Mouse (Mus musculus): ENCODE measurements around the gene Hykk. TPM values are rescaled to one million over a fixed set of nuclear protein-coding genes. Genes with fewer than 3 reads are reported as not detected.
"Not testable (repeated sequence)": the region's sequence is repeated elsewhere in the genome, so short reads cannot be mapped to it uniquely, and the experiment has no call there.

The Hykk gene
- polyA plus RNA-seq, 1 experiment from 2014 or later, result 0.27 TPM

DNA sequence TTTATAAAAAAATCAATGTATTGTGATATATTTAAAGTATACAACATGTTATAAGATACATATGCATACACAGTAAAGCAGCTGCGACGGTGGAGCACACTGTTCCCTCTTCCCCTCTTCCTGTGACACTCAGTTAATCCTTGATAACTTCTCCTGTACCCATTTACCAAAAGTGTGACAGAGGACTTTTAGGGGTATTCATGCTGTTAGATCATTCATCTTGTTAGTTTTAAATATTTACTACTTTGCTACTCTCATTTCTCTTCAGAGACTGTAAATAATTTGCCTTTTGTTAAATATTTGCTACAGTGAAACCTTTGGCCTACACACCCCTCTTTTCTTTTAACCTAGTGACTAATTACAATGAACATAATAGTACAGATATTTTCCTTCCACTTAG lies 15.3 kb downstream of the Hykk start:
- ATAC-seq, result no peak
- no peak for TF ChIP-seq CTCF (IDR thresholded peaks at IDR 0.05)
- H3K27me3 ChIP-seq, result no peaks in the 10 kb centered on the region
- ChIA-PET POLR2A (no interaction called here), CTCF (interaction anchor here (1.0 kb wide), 1 partner anchor 9 kb away, joined by 3 read pairs; no protein-coding TSS in a partner anchor)
- DNase-seq (ENCODE audit: low read depth, low spot score), result no peak
- in situ Hi-C loops (cut with MboI; ENCODE audit: low pct_unique_long_range_greater_than_20kb), result no loop called here

DNA sequence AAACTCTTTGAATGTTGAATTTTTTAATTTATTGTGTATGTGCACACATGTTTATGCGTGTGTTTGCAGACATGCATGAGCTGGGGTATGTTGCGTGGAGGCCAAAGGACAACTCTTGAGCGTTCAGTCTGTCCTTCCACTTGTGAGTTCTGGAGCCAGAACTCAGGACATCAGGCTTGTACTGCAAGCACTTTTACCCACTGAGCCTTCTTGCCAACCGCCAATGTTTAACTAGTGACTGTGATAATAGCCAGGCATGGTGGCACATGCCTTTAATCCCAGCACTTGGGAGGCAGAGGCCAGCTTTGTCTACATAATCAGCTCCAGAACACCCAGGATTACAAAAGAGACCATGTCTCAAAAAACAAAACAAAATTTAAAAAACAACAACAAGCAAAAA lies 25.0 kb downstream of the Hykk start:
- ATAC-seq, result no peak
- no peaks in the 10 kb centered on the region for H3K27me3 ChIP-seq
- in situ Hi-C loops (cut with MboI; ENCODE audit: low pct_unique_long_range_greater_than_20kb), result no loop called here
- no peak for TF ChIP-seq CTCF (IDR thresholded peaks at IDR 0.05)
- ChIA-PET POLR2A (no interaction called here), CTCF (interaction anchor here (1.0 to 1.6 kb wide), 2 partner anchors 9 to 12 kb away, joined by 3 read pairs; no protein-coding TSS in a partner anchor)
- no peak for DNase-seq (ENCODE audit: low read depth, low spot score)

DNA sequence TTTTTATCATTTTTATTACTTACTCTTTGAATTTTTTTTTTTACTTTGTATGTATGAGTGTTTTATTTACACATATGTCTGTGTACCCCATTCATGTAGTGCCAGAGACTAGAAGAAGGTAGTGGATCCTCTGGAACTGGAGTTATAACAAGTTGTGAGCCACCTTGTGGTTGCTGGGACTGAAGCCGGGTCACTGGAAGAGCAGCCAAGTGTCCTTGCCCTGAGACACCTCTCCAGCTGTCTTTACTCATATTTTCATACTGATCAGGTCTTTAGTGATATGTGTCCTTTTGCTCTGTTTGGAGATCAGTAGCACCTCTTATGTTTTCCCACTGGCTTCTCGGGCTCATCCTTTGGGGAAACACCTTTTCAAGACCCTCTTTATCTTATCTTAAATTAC lies 27.4 kb downstream of the Hykk start:
- ATAC-seq, result no peak
- ChIA-PET POLR2A (no interaction called here), CTCF (no interaction called here)
- no peaks in the 10 kb centered on the region for H3K27me3 ChIP-seq
- DNase-seq (ENCODE audit: low read depth, low spot score), result no peak
- TF ChIP-seq CTCF (IDR thresholded peaks at IDR 0.05), result no peak
- in situ Hi-C loops (cut with MboI; ENCODE audit: low pct_unique_long_range_greater_than_20kb), result no loop called here

DNA sequence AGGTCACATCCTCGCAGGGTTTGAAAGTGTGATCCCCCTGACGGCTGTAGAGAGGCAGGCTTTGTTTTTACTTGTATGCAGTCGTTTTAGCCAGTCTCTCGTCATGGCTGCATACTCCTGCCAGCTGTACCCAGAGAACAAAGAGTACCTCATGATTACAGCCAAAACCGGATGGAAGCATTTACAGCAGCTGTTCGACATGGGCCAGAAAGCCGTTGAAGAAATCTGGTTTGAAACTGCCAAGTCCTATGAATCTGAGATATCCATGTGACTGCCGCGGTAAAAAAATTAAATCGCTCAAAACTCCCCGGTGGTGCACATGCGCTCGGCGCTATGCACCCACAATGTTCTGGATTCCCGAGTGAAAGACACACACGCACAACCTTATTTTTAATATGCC lies 29.2 kb downstream of the Hykk start:
- ChIA-PET POLR2A (no interaction called here), CTCF (no interaction called here)
- H3K27me3 ChIP-seq, result no peaks in the 10 kb centered on the region
- in situ Hi-C loops (cut with MboI; ENCODE audit: low pct_unique_long_range_greater_than_20kb), result no loop called here
- no peak for TF ChIP-seq CTCF (IDR thresholded peaks at IDR 0.05)
- no peak for ATAC-seq
- no peak for DNase-seq (ENCODE audit: low read depth, low spot score)

DNA sequence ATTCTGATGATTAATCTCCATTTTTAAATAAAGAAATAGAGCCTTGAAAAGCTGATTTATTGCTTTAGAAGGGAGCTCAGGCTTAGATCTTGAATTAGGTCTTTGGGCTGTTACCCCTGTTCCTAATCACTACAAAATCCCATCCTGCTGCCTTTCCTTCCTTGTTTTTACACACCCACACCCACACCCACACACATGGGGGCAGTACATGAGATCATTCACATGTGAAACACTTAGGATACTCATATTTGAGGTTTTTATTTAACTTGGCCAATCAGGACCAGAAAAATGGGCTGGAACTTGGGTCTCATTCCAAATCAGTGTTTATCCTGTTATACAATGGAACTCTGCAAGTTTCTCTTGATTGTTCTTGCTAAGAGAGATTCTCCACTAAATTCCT lies 32.4 kb downstream of the Hykk start:
- H3K27me3 ChIP-seq, result no peaks in the 10 kb centered on the region
- POLR2A ChIA-PET, result interaction anchor here (0.6 to 0.7 kb wide), 3 partner anchors 17 to 1408 kb away, joined by 3 to 4 read pairs (median 4); no protein-coding TSS in a partner anchor
- no peak for TF ChIP-seq CTCF (IDR thresholded peaks at IDR 0.05)
- in situ Hi-C loops (cut with MboI; ENCODE audit: low pct_unique_long_range_greater_than_20kb), result no loop called here
- DNase-seq (ENCODE audit: low read depth, low spot score) (no peak), ATAC-seq (no peak)
- CTCF ChIA-PET, result no interaction called here

DNA sequence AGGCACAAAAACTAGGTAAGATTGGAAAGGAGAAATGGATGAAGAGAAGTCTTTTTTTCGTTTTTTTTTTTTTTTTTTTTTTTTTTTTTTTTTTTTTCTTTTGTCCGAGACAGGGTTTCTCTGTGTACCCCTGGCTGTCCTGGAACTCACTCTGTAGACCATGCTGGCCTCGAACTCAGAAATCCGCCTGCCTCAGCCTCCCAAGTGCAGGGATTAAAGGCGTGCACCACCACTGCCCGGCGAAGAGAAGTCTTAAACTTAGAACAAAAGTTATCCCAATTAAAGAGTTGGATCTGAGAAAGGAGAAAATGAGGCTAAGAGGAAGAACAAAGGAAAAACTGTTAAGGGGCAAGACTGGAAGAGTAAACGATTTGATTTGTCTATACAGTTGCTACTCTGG lies 33.1 kb downstream of the Hykk start:
- not testable (repeated sequence) for DNase-seq (ENCODE audit: low read depth, low spot score)

DNA sequence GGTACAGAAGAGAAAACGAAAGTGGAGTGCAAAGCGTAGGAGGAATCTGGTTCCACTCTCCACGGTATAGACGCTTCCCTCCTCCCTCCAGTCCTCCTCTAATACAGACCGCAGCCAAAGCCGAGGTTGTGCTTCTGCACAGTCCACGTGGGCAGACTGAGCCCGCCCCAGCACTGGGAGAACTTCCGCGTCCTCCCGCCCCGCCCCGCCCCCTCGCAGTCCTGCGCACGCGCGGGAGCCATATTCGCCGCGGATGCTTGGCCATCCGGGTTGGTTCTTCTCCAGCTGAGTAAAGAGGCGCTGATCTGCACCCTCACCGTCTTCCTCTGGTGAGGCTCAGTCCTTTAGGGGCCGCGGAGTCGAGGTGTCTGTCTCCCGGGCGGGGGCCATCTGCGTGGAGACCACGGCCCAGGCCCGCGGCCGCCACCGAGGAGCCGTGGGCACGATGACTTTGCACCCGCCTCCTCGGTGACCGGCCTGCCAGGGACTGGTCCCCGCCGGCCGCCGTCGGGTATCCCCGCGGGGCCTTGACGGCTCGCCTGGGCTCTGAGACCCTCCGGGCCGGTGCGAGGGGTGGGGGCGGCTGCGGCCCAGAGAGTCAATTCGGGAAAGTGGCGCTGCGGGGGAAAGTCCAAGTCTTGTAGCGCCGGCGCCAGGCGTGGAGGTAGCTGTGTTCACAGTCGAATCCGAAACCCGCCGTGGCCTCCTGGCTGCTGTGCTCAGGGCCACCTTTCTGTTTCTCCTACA lies 33.7 kb downstream of the Hykk start, which contains the start of the genes Psma4 and AY074887:
TSS of gene Psma4 (plus strand) at position 216 of the 747 bp plus-strand sequence.
TSS of gene AY074887 (minus strand) at position 424 of the 747 bp plus-strand sequence.
- CTCF ChIA-PET, result no interaction called here
- ATAC-seq, result peak; percentile 93

More for the DNA sequence above, 33.1 kb downstream of the Hykk start:
- POLR2A ChIA-PET, result interaction anchor here (0.6 to 0.7 kb wide), 3 partner anchors 16 to 1409 kb away, joined by 3 to 4 read pairs (median 4); no protein-coding TSS in a partner anchor
- CTCF ChIA-PET; ATAC-seq; in situ Hi-C loops (cut with MboI; ENCODE audit: low pct_unique_long_range_greater_than_20kb); H3K27me3 ChIP-seq: not testable (repeated sequence)

DNA sequence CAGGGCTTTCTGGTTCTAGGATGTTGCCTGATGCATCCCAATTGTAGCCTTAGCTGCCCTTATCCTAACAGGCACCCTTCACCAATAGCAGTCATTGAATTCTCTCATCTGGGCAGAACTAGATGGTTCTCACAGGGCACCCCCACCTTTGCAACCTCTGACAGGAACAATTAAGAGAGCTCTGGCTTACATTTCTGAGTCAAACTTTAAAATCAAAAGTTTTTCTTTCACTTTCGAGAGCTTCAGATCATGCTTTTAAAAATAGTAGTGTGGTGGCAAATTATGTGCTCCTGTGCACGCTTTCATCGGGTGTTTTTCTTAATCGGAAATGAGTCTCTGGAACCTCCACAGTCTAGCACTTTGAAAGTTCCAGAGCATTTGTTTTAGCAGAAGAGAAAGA lies 44.0 kb downstream of the Hykk start:
- CTCF ChIA-PET, result no interaction called here
- DNase-seq (ENCODE audit: low read depth, low spot score) (no peak), ATAC-seq (no peak)
- in situ Hi-C loops (cut with MboI; ENCODE audit: low pct_unique_long_range_greater_than_20kb), result no loop called here
- TF ChIP-seq CTCF (IDR thresholded peaks at IDR 0.05), result no peak
- no peaks in the 10 kb centered on the region for H3K27me3 ChIP-seq
- POLR2A ChIA-PET, result no interaction called here

More for the DNA sequence above, 33.7 kb downstream of the Hykk start, which contains the start of the genes Psma4 and AY074887:
- in situ Hi-C loops (cut with MboI; ENCODE audit: low pct_unique_long_range_greater_than_20kb), result no loop called here
- no peaks in the 10 kb centered on the region for H3K27me3 ChIP-seq
- POLR2A ChIA-PET, result interaction anchor here (0.6 to 0.7 kb wide), 2 partner anchors 215 to 247 kb away, joined by 3 to 4 read pairs; no protein-coding TSS in a partner anchor
- no peak for TF ChIP-seq CTCF (IDR thresholded peaks at IDR 0.05)
- peak; percentile 47 for DNase-seq (ENCODE audit: low read depth, low spot score)

DNA sequence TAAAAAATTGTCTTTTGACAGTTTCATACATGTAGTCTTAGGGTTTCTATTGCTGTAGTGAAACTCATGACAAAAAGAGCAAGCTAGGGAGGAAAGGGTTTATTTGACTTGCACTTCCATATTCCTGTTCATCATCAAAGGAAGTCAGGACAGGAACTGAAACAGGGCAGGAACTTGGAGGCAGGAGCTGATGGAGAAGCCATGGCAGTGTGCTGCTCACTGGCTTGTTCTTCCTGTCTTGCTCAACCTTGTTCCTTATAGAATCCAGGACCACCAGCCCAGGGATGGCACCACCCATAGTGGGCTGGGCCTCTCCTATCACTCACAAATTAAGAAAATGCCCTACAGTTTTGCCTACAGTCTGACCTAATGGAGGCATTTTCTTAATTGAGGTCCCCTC lies 46.6 kb downstream of the Hykk start:
- ATAC-seq (no peak), DNase-seq (ENCODE audit: low read depth, low spot score) (no peak)
- ChIA-PET POLR2A (no interaction called here), CTCF (interaction anchor here (1.3 kb wide), 1 partner anchor 13 kb away, joined by 3 read pairs; no protein-coding TSS in a partner anchor)
- in situ Hi-C loops (cut with MboI; ENCODE audit: low pct_unique_long_range_greater_than_20kb), result no loop called here
- no peak for TF ChIP-seq CTCF (IDR thresholded peaks at IDR 0.05)
- no peaks in the 10 kb centered on the region for H3K27me3 ChIP-seq

DNA sequence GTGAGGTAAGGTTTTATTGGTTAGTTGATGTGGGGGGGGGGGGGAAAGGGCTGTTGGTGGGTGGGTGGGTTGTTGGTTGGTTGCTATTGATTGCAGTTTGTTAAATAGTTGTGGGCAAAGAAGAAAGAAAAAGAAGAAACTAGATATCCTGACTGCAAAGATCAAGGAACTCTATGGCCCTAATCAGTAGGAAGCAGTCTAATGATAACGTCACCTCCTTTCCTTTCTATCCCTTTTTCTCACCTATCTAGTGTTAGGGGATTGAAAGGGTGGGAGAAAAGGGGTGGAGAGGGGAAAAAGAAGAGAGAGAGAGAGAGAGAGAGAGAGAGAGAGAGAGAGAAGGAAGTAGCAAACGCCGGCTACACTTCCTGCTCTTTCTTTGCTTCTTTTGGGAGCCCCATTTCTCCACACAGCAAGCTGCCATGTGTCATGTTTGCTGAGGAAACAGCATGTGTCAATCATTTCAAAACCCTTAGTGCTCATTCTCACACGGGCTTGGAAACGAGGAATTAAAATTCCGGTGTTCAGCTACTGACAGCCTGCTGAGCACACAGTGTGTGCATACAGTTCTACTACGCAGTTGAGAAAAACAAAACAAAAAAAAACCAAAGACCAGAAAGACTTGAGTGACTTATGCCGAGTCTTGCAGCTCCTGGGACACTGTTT lies 53.0 kb downstream of the Hykk start:
- no peak for TF ChIP-seq CTCF (IDR thresholded peaks at IDR 0.05)
- POLR2A ChIA-PET, result no interaction called here

DNA sequence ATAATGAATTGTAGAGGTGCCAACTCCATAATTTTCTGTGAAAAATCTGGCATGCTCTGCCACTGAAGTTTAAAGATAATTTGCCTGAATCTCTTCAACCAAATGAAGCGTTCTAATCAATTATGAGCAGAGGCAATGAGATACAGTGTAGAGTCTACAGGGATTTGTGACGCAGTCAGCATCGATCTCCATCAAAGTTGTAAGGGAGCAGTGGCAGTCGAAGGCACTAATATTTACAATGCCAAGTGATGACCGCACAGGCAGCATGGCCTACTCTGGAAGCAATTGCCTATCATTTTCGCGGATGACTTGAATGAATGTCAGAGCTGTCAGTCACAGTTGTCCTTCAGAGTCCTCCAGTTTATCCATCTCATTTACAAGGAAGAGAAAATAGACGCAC lies 63.6 kb downstream of the Hykk start, which contains the start of gene Chrna5:
TSS of gene Chrna5 (plus strand) at position 207 of the 400 bp plus-strand sequence.
- peaks cover 74% of the 10 kb centered on the region for H3K27me3 ChIP-seq
- POLR2A ChIA-PET, result no interaction called here
- ATAC-seq (no peak), DNase-seq (ENCODE audit: low read depth, low spot score) (no peak)
- TF ChIP-seq CTCF (IDR thresholded peaks at IDR 0.05), result no peak
- CTCF ChIA-PET, result interaction anchor here (1.4 kb wide), 1 partner anchor 9 kb away, joined by 3 read pairs; no protein-coding TSS in a partner anchor
- in situ Hi-C loops (cut with MboI; ENCODE audit: low pct_unique_long_range_greater_than_20kb), result no loop called here

More for the DNA sequence above, 53.0 kb downstream of the Hykk start:
- DNase-seq (ENCODE audit: low read depth, low spot score) (no peak), ATAC-seq (no peak)
- peaks cover 3% of the 10 kb centered on the region for H3K27me3 ChIP-seq
- in situ Hi-C loops (cut with MboI; ENCODE audit: low pct_unique_long_range_greater_than_20kb), result no loop called here
- CTCF ChIA-PET, result no interaction called here

Data from Patski (cell line).